Mouse (Mus musculus) kidney, postnatal 0 days (tissue): ENCODE results near the gene Ctsa. TPM values are rescaled to one million over a fixed set of nuclear protein-coding genes. Genes with fewer than 3 reads are reported as not detected.

Experiments
- ATAC-seq: fragments of 200-750 bp; cut with Nextera tagmentation; replicated peaks from 2 replicates; pipeline ENCODE4 v1.8.0; 2017; ENCODE audit warnings: low read depth, moderate number of reproducible peaks, moderate TSS enrichment, moderate library complexity; ENCODE audit not compliant: low FRiP score
- DNase-seq: peaks from one replicate; pipeline ENCODE4 v3.0.0-alpha.2; 2016; ENCODE audit warnings: low spot score
- H3K27ac ChIP-seq: fragments of 300-500 bp; sonication (generic); 2 replicates; pipeline ENCODE4 v1.5.1; 2014; ENCODE audit warnings: mild to moderate bottlenecking
- H3K27me3 ChIP-seq: fragments of 300-500 bp; sonication (generic); 2 replicates; pipeline ENCODE4 v1.6.1; 2014; ENCODE audit warnings: low read length, mixed read lengths; ENCODE audit not compliant: insufficient read depth
- H3K36me3 ChIP-seq: fragments of 300-500 bp; sonication (generic); 2 replicates; pipeline ENCODE4 v1.6.1; 2014; ENCODE audit warnings: low read length, mixed read lengths; ENCODE audit not compliant: insufficient read depth
- H3K4me1 ChIP-seq: fragments of 300-500 bp; sonication (generic); replicated peaks from 2 replicates; pipeline ENCODE4 v1.6.1; 2014; ENCODE audit warnings: antibody characterized with exemption, low read length, mixed read lengths; ENCODE audit not compliant: insufficient read depth
- H3K4me2 ChIP-seq: fragments of 300-500 bp; sonication (generic); 2 replicates; pipeline ENCODE4 v1.6.1; 2014; ENCODE audit warnings: mild to moderate bottlenecking, low read length, moderate library complexity, mixed read lengths
- H3K4me3 ChIP-seq: fragments of 300-500 bp; sonication (generic); replicated peaks from 2 replicates; pipeline ENCODE4 v1.5.1; 2014; ENCODE audit warnings: low read depth, low read length
- H3K9ac ChIP-seq: fragments of 300-500 bp; sonication (generic); 2 replicates; pipeline ENCODE4 v1.6.1; 2014; ENCODE audit warnings: low read depth, low read length
- H3K9me3 ChIP-seq: fragments of 300-500 bp; sonication (generic); replicated peaks from 2 replicates; pipeline ENCODE4 v1.6.1; 2016; ENCODE audit warnings: low read length, inconsistent platforms, mixed read lengths
- CTCF ChIP-seq: IDR thresholded peaks from 2 replicates; pipeline ENCODE4 v1.5.1; 2016; ENCODE audit warnings: antibody characterized with exemption, low read depth, mild to moderate bottlenecking, moderate library complexity
- WGBS: fragments of 180-500 bp; shearing (Covaris S2); extraction: QIAGEN DNeasy Blood & Tissue Kit; methylation state at CpG from one replicate; pipeline ENCODE4 v1.1.7; 2014; 5-methylcytosine and 5-hydroxymethylcytosine counted together
- polyA plus RNA-seq: library from polyadenylated mRNA; unstranded; fragments of >200 nt; fragmentation: Nextera tagmentation; extraction: Ambion mirVana; gene quantifications from 2 replicates; pipeline ENCODE4 v1.2.1, GENCODE M21; 2015

Gene Ctsa
- polyA plus RNA-seq, result 219 and 254 TPM in 2 replicates

DNA sequence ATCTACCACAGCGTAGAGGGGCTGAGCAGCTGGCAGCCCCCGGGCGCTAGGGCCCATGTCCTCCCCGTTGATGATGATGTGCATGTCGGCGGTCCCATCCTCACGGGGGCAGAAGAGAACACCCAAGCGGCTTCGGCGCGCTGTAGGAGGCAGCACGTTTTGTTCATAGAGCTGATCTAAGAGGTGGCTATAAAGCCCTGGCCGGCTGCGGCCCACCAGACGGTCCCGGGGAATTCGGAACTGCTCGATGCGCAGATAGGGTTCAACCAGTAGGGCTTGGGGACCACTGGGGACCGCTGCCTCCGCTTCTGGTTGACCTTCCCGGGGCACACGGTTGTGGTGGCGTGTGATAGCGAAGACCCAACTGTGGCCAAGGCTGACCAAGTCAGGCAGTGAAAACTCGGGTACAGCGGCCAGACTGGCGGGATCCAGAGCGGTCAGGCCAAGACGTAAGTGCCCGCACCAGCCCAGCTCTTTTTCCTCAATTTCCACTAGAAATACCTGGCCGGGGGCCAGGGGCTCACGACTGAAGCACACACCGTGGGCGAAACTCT is at the start of gene Ctsa:
TSS of gene Ctsa (plus strand) at position 126 of the 554 bp plus-strand sequence.
- TF ChIP-seq CTCF, result peak; percentile 71
- H3K9me3 ChIP-seq, result no peaks in the 10 kb centered on the region
- H3K4me1 ChIP-seq, result peaks cover 13% of the 10 kb centered on the region; the same call in 1 of the 2 replicates
- DNase-seq (peak; percentile 92), ATAC-seq (peak; percentile 42)
- peak within 1 kb of the TSS; percentile 99 for H3K4me2 ChIP-seq
- under 1% methylated on average over 35 of the region's 35 CpGs for WGBS
- H3K27ac ChIP-seq, result peak within 1 kb of the TSS; percentile 90
- peak within 1 kb of the TSS; percentile 66 for H3K4me3 ChIP-seq
- no peaks in the 10 kb centered on the region for H3K27me3 ChIP-seq
- H3K36me3 ChIP-seq, result peaks cover 18% of the 10 kb centered on the region
- H3K9ac ChIP-seq, result peak within 1 kb of the TSS; percentile 74

DNA sequence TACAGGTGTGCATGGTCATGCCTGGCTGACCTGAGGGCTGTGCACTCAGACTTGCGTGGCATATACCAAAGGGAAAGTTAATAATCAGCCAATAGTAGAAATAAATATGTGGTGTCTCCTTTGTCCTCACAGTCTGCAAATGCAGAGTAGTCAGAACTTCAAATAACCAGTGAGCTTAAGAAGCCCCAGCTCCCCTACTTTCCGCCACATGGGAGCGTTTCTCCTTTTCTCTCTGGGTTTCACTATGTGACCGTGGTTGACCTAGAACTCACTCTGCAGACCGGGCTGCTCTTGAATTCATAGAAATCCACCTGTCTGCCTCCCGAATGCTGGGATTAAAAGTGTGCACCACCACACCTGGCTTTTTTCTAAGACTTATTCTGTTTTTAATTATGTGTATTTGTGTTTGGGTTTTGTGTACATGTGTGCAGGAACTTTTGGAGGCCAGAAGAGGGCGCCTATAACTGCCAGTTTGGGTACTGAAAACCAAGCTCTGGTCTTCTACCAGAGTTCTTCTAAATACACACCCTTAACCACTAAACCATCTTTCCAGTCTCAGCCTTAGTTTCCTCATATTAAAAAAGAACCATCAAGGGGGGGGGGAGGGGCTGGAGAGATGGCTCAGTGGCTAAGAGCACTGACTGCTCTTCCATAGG is 48.6 kb upstream of the Ctsa start:
- Histone ChIP-seq H3K9ac (no peak overlapping the region), H3K4me2 (no peak overlapping the region), H3K27me3 (no peaks in the 10 kb centered on the region), H3K4me1 (no peaks in the 10 kb centered on the region; the same call in 1 of the 2 replicates), H3K9me3 (no peaks in the 10 kb centered on the region), H3K27ac (no peak overlapping the region), H3K36me3 (no peaks in the 10 kb centered on the region), H3K4me3 (no peak overlapping the region)
- ATAC-seq, result no peak
- peak; percentile 60 for DNase-seq
- WGBS, result 70% methylated on average over 7 of the region's 7 CpGs
- TF ChIP-seq CTCF, result peak; percentile 62

DNA sequence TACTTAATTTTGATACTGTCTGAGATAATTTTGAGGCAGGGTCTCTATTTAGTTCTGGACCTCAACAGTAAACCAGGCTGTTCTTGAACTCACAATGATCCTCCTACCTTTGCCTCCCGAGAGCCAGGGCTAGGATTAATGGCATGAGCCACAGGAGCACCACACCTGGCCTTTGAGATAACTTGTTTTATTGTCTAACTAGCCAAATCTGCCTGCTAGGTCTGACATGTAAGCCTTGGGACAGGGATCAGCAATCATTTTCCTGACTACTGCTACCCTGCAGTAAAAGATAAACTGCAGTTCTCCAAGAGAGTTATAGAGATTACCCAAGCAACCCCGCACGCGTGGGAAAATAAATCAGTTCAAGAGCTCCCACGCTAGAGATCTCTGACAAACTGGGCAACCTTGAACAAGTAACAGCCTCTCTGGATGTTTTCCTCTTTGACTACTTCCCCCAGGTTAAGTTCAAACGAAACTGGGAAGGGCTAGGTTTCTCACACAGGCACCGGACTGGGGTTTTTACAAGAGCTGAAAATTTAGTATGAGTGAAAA is 47.7 kb upstream of the Ctsa start:
- Histone ChIP-seq H3K4me2 (peak overlapping the region; percentile 75), H3K4me3 (peak overlapping the region; percentile 67), H3K27me3 (no peaks in the 10 kb centered on the region), H3K36me3 (no peaks in the 10 kb centered on the region), H3K27ac (peak overlapping the region; percentile 90), H3K9me3 (no peaks in the 10 kb centered on the region), H3K4me1 (no peaks in the 10 kb centered on the region; the same call in 1 of the 2 replicates), H3K9ac (peak overlapping the region; percentile 76)
- DNase-seq (no peak), ATAC-seq (no peak)
- WGBS, result 3% methylated on average over 7 of the region's 7 CpGs
- no peak for TF ChIP-seq CTCF

- TF ChIP-seq CTCF, result peak; percentile 65
Observed at GRCm38 (mm10) chr2:164785481-164786387, 46.9 kb upstream of the Ctsa start, which contains the start of gene Snx21. Snx21 (plus strand) TSS chr2:164785823.

DNA sequence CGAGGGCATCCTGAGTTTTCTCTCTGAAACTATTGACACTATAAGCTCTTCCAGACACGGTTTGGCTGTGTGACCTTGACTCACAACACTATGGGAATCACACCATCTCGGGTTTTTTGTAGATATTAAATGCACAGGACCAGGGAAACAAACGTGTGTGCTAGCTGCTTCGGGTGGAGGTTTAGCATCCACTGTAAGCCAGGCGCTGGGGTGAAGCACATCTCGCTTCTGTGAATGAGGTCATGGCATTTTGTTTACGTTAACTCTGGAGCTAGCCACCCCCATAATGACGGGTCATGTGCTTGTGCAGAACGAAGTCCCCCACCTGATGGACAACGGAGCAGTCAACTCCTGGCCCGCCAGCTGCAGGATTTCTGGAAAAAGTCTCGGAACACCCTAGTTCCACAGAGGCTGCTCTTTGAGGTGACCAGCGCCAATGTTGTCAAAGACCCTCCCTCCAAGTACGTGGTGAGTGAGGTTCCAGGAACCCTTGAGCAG is 46.2 kb upstream of the Ctsa start:
- Histone ChIP-seq H3K27me3 (no peaks in the 10 kb centered on the region), H3K9ac (peak overlapping the region; percentile 76), H3K27ac (peak overlapping the region; percentile 90), H3K4me1 (no peaks in the 10 kb centered on the region; the same call in 1 of the 2 replicates), H3K9me3 (no peaks in the 10 kb centered on the region), H3K4me2 (peak overlapping the region; percentile 75), H3K36me3 (peaks cover 10% of the 10 kb centered on the region; the same call in 1 of the 2 replicates), H3K4me3 (peak overlapping the region; percentile 67)
- DNase-seq (peak; percentile 51), ATAC-seq (no peak)
- WGBS, result 6% methylated on average over 15 of the region's 15 CpGs
- no peak for TF ChIP-seq CTCF

More at GRCm38 (mm10) chr2:164785481-164786387, 46.9 kb upstream of the Ctsa start, which contains the start of gene Snx21:
- under 1% methylated on average over 75 of the region's 89 CpGs for WGBS
- Histone ChIP-seq H3K36me3 (peaks cover 4% of the 10 kb centered on the region; the same call in 1 of the 2 replicates), H3K4me3 (peak within 1 kb of the TSS; percentile 67), H3K27me3 (no peaks in the 10 kb centered on the region), H3K9me3 (no peaks in the 10 kb centered on the region), H3K4me1 (no peaks in the 10 kb centered on the region; the same call in 1 of the 2 replicates), H3K4me2 (peak within 1 kb of the TSS; percentile 75), H3K27ac (peak within 1 kb of the TSS; percentile 90), H3K9ac (peak within 1 kb of the TSS; percentile 76)
- ATAC-seq (peak; percentile 87), DNase-seq (peak; percentile 92)
